Mouse (Mus musculus) ES-Bruce4 (cell line): ENCODE results near the gene Adamts12.

ENCODE experiments used
- CTCF ChIP-seq: IDR thresholded peaks from one replicate; pipeline ENCODE4 v1.8.1; 2011; ENCODE audit warnings: low read depth, low read length
- EP300 ChIP-seq: IDR thresholded peaks from 2 replicates; pipeline ENCODE4 v1.6.1; 2011; ENCODE audit warnings: low read depth, low read length; ENCODE audit not compliant: insufficient read depth
- POLR2A ChIP-seq: IDR thresholded peaks from one replicate; pipeline ENCODE4 v1.8.1; 2011; ENCODE audit warnings: low read length; ENCODE audit not compliant: insufficient read depth

GRCm38 (mm10) chr15:11192762-11193161 is 128.2 kb downstream of the Adamts12 start:
- TF ChIP-seq CTCF, result no peak
- no peak for TF ChIP-seq EP300
- no peak for TF ChIP-seq POLR2A
